Mouse (Mus musculus): ENCODE results near the gene Aurka. TPM values are rescaled to one million over a fixed set of nuclear protein-coding genes. Genes with fewer than 3 reads are reported as not detected.

Aurka gene
- polyA plus RNA-seq, 1 experiment from 2014 or later = 165 TPM

DNA sequence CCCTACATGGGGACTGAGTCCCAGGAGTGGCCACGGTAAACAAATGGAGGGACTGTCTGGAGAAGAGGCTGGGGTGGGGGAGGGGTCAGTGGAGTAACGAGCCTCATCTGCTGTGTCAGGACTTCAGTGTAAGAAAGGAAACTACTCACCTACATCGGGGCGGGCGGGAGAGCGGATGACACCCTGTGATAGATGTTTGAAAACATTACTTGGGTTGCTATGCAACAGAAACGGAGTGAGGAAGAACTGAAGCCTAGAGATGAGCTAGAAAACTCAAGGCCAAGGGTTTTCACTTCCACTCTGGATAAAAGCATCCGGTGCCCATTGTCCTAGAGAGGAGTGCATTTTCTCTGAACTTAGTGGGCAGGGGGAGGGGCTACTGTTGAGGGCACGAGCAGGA is 29.6 kb upstream of the Aurka start:
- no peaks in the 10 kb centered on the region for H3K9me3 ChIP-seq (ENCODE audit: low read depth, low read length)
- H3K27me3 ChIP-seq (ENCODE audit: insufficient read depth, low read length) = no peaks in the 10 kb centered on the region
- H3K36me3 ChIP-seq (ENCODE audit: insufficient read depth) = no peaks in the 10 kb centered on the region
- peaks cover 4% of the 10 kb centered on the region; the same call in 1 of the 2 replicates for H3K4me1 ChIP-seq (ENCODE audit: insufficient read depth)
- no peak overlapping the region for H3K4me3 ChIP-seq (ENCODE audit: low read depth, low read length)
- no peak overlapping the region for H3K9ac ChIP-seq
- peak; percentile 33 for DNase-seq
- no peak overlapping the region for H3K4me2 ChIP-seq
- 18% methylated on average over 9 of the region's 9 CpGs for WGBS
- TF ChIP-seq CTCF (IDR thresholded peaks at IDR 0.05; ENCODE audit: low read depth) = no peak
- peak; percentile 26; the same call in 1 of the 2 replicates for ATAC-seq (ENCODE audit: insufficient read depth)
- no peak overlapping the region; the same call in 1 of the 2 replicates for H3K27ac ChIP-seq (ENCODE audit: low read depth)

DNA sequence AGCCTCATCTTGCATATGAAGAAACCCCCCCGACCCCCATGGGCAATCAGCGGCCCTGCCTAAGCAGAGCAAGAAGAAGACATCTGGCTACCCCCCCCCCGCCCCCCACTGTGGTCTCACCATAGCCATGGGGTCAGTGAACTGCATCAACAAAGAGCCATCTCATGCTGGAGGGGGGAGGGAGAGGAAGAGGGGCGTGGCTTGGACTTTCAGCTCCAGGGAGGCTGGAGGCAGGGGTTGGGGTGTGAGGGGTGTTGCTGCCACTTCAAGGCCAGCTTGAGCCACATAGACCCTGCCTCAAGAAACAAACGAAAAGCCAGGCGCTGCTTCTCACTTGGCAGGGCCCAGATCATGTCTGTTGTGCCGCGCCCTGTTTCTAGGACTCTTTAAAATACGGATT is 25.6 kb upstream of the Aurka start:
- Histone ChIP-seq H3K9me3 (ENCODE audit: low read depth, low read length) (no peaks in the 10 kb centered on the region), H3K27ac (ENCODE audit: low read depth) (no peak overlapping the region), H3K9ac (no peak overlapping the region), H3K4me1 (ENCODE audit: insufficient read depth) (peaks cover 4% of the 10 kb centered on the region; the same call in 1 of the 2 replicates), H3K27me3 (ENCODE audit: insufficient read depth, low read length) (no peaks in the 10 kb centered on the region), H3K4me3 (ENCODE audit: low read depth, low read length) (no peak overlapping the region), H3K4me2 (no peak overlapping the region), H3K36me3 (ENCODE audit: insufficient read depth) (no peaks in the 10 kb centered on the region)
- peak; percentile 18; the same call in 1 of the 2 replicates for ATAC-seq (ENCODE audit: insufficient read depth)
- DNase-seq = peak; percentile 38
- TF ChIP-seq CTCF (IDR thresholded peaks at IDR 0.05; ENCODE audit: low read depth) = no peak
- 38% methylated on average over 9 of the region's 9 CpGs for WGBS

DNA sequence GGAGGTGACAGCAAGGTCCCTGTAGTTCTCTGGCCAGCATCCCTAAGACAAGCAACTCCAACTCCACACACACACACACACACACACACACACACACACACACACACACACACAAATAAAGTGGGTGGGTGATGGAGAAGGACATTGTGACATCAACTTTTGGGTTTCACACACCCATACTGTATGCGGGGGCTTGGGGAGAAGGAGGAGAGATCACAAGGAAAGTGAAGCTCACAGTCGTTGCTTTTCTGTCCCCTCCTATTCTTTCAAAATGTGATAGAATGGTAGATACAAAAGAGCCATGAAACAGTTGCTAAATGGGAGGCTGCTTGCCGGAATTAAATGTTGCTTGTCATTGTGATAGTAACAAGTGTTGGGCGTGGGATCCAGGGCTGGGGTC is 24.3 kb upstream of the Aurka start:
- Histone ChIP-seq H3K9me3 (ENCODE audit: low read depth, low read length) (no peaks in the 10 kb centered on the region), H3K9ac (no peak overlapping the region), H3K4me3 (ENCODE audit: low read depth, low read length) (no peak overlapping the region), H3K27ac (ENCODE audit: low read depth) (no peak overlapping the region), H3K36me3 (ENCODE audit: insufficient read depth) (no peaks in the 10 kb centered on the region), H3K4me1 (ENCODE audit: insufficient read depth) (peaks cover 4% of the 10 kb centered on the region; the same call in 1 of the 2 replicates), H3K4me2 (peak overlapping the region; percentile 5; the same call in 1 of the 2 replicates), H3K27me3 (ENCODE audit: insufficient read depth, low read length) (no peaks in the 10 kb centered on the region)
- no peak for ATAC-seq (ENCODE audit: insufficient read depth)
- no peak for TF ChIP-seq CTCF (IDR thresholded peaks at IDR 0.05; ENCODE audit: low read depth)
- DNase-seq = no peak
- WGBS = 64% methylated on average over 4 of the region's 4 CpGs

DNA sequence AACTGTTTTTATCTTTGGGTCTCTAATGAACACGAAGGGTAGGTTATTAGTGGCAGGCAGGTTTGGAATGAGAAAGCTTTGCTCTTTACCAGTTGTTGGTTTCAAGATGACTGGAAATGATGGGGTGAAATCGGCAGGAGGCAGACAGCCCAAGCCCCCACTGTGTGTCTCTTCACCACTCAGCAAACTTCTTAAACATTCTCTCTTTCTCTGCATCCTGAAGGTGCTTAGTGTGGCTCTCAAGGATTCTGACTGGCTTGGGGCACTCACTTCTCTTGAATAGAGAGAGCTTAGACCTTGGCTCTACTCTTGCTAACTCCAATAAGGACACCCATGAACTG is 23.7 kb upstream of the Aurka start:
- Histone ChIP-seq H3K36me3 (ENCODE audit: insufficient read depth) (no peaks in the 10 kb centered on the region), H3K27me3 (ENCODE audit: insufficient read depth, low read length) (no peaks in the 10 kb centered on the region), H3K27ac (ENCODE audit: low read depth) (no peak overlapping the region), H3K4me3 (ENCODE audit: low read depth, low read length) (no peak overlapping the region), H3K4me1 (ENCODE audit: insufficient read depth) (peaks cover 4% of the 10 kb centered on the region; the same call in 1 of the 2 replicates), H3K4me2 (peak overlapping the region; percentile 14), H3K9ac (no peak overlapping the region), H3K9me3 (ENCODE audit: low read depth, low read length) (no peaks in the 10 kb centered on the region)
- no peak for TF ChIP-seq CTCF (IDR thresholded peaks at IDR 0.05; ENCODE audit: low read depth)
- DNase-seq = no peak
- no peak for ATAC-seq (ENCODE audit: insufficient read depth)
- WGBS = 58% methylated on average over 2 of the region's 2 CpGs

DNA sequence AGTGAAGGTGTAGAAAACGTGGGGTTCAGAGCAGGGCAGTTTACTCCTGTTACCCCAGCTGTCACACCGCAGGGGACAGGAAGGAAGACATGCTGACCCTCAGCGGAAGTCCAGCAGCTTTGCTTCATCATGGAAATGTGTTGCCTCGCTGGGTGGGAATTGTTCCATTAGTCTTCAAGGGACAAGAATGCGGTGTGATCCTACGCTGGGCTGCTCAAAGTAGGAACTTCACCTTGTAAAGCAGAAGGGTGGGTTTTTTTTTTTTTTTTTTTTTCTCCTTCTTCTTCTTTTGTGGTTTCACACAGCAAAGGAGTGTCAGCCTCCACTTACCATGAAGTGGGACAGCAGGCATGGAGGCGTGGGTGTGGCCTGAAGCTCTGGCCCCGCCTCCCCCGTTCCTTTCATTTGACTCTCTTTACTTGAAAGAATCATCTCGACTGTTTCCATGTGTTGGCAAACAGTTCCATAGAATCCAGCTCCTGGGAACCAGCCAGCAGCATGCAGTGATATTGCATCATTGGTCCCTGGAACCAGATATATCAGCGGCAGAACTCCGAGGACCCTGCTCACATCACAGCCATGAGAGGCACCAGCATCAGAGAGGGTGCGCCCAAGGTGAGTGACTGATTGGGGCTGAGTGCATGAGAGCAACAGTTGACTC is 23.2 kb upstream of the Aurka start, which contains the start of gene Cass4:
Cass4 (plus strand) TSS at position 404 of the 661 bp plus-strand sequence.
- H3K4me3 ChIP-seq (ENCODE audit: low read depth, low read length) = no peak within 1 kb of the TSS
- H3K27me3 ChIP-seq (ENCODE audit: insufficient read depth, low read length) = no peaks in the 10 kb centered on the region
- WGBS = 19% methylated on average over 13 of the region's 13 CpGs
- TF ChIP-seq CTCF (IDR thresholded peaks at IDR 0.05; ENCODE audit: low read depth) = no peak
- H3K4me1 ChIP-seq (ENCODE audit: insufficient read depth) = peaks cover 4% of the 10 kb centered on the region; the same call in 1 of the 2 replicates
- H3K27ac ChIP-seq (ENCODE audit: low read depth) = no peak within 1 kb of the TSS
- no peak within 1 kb of the TSS for H3K9ac ChIP-seq
- H3K4me2 ChIP-seq = peak within 1 kb of the TSS; percentile 14
- ATAC-seq (ENCODE audit: insufficient read depth) = peak; percentile 57
- no peaks in the 10 kb centered on the region for H3K36me3 ChIP-seq (ENCODE audit: insufficient read depth)
- H3K9me3 ChIP-seq (ENCODE audit: low read depth, low read length) = no peaks in the 10 kb centered on the region
- peak; percentile 87 for DNase-seq

DNA sequence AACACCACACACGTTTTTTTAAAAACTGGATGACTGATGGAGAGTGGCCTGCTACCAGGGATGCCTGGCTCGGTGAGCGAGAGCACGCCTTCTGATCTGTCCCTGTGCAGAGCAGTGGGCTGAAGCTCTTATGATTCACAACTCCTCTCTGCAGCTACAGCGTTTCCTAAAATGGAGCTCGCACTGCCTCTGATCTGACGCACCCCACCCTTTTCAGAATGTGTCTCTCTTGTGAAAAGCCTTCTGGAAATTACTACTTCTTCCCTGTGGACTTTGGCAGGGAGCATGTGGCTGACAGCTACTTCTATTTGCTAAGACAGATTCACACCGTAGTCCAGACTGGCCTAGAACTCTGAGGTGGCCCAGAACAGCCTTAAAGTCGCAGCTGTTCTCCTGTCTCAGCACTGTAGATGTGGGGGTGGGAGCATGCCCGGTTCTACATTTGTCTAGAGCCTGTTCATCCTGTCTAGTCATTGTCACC is 21.7 kb upstream of the Aurka start:
- Histone ChIP-seq H3K27ac (ENCODE audit: low read depth) (peak overlapping the region; percentile 16; the same call in 1 of the 2 replicates), H3K9me3 (ENCODE audit: low read depth, low read length) (no peaks in the 10 kb centered on the region), H3K4me2 (no peak overlapping the region), H3K36me3 (ENCODE audit: insufficient read depth) (no peaks in the 10 kb centered on the region), H3K4me3 (ENCODE audit: low read depth, low read length) (no peak overlapping the region), H3K27me3 (ENCODE audit: insufficient read depth, low read length) (no peaks in the 10 kb centered on the region), H3K4me1 (ENCODE audit: insufficient read depth) (peaks cover 4% of the 10 kb centered on the region; the same call in 1 of the 2 replicates), H3K9ac (no peak overlapping the region)
- DNase-seq = no peak
- no peak for TF ChIP-seq CTCF (IDR thresholded peaks at IDR 0.05; ENCODE audit: low read depth)
- ATAC-seq (ENCODE audit: insufficient read depth) = no peak
- 52% methylated on average over 10 of the region's 10 CpGs for WGBS

DNA sequence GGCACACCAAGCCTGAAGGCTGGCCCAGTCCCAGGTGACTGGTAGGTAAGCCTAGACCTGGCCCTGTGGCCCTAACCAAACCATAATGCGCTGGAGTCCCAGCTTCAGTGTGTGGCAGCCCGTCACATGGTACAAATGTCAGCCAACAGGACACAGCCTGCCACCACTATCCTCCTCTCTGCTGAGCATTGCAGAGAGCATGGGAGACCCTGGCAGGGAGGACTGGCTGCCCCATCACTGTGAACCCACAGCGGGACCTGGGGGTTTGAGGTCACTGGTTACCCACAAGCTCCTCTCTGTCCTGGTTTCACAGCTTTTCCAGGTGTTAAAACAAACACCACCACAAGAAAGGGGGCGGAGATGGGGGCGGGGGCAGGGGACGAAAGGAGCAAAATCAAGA is 20.0 kb upstream of the Aurka start:
- no peaks in the 10 kb centered on the region for H3K36me3 ChIP-seq (ENCODE audit: insufficient read depth)
- no peak overlapping the region for H3K4me3 ChIP-seq (ENCODE audit: low read depth, low read length)
- H3K4me1 ChIP-seq (ENCODE audit: insufficient read depth) = no peaks in the 10 kb centered on the region
- H3K9ac ChIP-seq = no peak overlapping the region
- no peak for ATAC-seq (ENCODE audit: insufficient read depth)
- no peaks in the 10 kb centered on the region for H3K27me3 ChIP-seq (ENCODE audit: insufficient read depth, low read length)
- no peak overlapping the region for H3K4me2 ChIP-seq
- WGBS = 17% methylated on average over 6 of the region's 6 CpGs
- no peak overlapping the region for H3K27ac ChIP-seq (ENCODE audit: low read depth)
- no peak for TF ChIP-seq CTCF (IDR thresholded peaks at IDR 0.05; ENCODE audit: low read depth)
- no peaks in the 10 kb centered on the region for H3K9me3 ChIP-seq (ENCODE audit: low read depth, low read length)
- DNase-seq = no peak

Measured in lung, embryonic 14.5 days (tissue).